Mouse (Mus musculus): ENCODE results near the gene Fbxl12.
A peak's percentile ranks its signal among the peaks of the same experiment; 100 is the strongest.
"Not testable (repeated sequence)": the region's sequence is repeated elsewhere in the genome, so short reads cannot be mapped to it uniquely, and the experiment has no call there.

Gene Fbxl12

DNA sequence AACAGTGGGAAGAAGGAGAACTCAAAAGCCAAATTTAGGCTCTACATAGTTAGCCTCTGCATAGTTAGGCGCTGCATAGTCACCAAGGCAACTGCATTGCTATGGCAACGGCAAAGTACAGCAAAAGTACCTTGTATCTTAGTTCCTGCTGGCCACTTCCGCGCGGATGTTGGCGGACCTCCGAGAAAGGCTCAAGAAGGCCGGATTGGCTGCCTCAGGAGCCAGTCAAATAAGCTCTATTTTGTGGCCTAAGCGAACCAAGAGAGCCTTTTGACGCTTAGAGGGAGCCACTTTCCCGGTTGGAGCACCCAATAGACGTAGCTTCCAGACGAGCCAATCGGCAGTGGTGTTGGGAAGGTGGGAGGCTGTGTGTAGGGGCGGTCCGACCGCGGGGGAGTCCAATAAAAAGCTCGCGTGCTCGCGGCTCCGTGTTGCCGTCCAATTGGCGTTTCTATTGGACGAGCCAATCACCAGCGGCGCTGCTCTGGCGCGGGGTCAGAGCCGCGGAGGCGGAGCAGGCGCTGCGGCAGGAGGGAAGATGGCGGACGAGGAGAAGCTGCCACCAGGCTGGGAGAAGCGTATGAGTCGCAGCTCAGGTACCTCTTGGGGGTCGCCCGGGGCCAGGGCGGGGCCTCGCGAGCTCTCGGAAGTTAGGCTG lies 7.2 kb upstream of the Fbxl12 start, which contains the start of gene Pin1:
Pin1 (plus strand) TSS at position 494 of the 658 bp plus-strand sequence.
- DNase-seq = peak; percentile 98 to 99

DNA sequence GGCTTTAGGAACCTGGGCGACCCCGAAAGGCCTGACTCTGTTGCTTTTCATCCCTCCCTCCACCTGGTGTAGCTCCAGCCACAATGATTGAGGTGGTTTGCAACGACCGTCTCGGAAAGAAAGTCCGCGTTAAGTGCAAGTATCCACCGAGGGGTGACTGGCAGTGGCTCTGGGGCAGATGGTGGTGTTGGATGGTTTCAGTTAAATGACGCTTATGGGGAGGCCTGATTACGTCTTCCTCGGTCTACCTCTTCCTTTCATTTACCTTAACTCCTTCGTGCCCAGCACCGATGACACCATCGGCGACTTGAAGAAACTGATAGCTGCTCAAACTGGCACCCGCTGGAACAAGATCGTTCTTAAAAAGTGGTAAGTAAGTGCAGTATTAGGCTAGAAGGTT lies 554 bp upstream of the Fbxl12 start:
- DNase-seq = no peak

DNA sequence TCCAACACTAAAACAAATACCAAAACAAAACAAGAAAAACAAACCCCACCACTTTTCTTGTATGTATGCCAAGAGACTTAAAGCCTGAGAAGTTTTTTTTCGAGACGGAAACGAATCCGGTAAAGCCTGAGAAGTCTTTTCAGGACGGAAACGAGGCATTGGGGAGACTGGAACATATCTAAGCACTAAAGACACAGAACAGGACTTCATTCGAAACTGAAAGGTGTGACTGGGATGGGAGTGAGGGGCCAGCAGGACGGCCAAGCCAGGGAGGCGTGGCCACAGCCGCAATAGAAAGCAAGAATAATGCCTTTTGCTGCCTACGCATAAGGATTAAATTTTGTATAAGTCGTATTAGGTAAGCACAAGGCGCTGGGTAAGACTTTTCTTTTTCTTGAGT lies 786 bp downstream of the Fbxl12 start:
- DNase-seq = no peak

DNA sequence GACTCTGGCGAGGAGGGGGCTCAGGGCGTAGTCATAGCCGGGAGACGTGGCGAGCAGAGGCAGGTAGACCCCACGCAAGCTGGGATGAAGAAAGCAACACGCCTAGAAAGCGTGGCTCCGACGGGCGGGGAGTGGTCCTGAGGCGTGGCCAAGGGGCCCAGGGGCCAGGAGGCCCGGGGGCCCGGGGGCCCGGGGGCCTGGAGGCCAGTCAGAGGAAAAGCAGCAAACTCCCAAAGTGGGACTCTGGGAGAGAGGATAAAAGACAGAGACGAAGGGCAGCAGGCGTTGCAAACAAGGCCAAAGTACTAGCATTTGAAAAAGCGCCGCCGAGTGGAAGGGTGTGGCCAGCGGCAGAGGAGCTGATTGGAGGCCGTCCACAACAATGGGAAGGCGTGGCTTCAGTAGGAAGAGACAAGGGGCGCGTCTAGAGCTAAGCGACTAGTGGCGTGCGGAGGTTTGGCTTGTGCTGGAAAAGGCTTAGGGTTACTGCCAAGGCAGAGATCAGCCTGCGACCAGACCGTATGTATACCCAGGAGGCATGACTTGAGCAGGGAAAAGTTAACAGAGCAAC lies 1.6 kb downstream of the Fbxl12 start:
- DNase-seq = peak; percentile 91 to 94

DNA sequence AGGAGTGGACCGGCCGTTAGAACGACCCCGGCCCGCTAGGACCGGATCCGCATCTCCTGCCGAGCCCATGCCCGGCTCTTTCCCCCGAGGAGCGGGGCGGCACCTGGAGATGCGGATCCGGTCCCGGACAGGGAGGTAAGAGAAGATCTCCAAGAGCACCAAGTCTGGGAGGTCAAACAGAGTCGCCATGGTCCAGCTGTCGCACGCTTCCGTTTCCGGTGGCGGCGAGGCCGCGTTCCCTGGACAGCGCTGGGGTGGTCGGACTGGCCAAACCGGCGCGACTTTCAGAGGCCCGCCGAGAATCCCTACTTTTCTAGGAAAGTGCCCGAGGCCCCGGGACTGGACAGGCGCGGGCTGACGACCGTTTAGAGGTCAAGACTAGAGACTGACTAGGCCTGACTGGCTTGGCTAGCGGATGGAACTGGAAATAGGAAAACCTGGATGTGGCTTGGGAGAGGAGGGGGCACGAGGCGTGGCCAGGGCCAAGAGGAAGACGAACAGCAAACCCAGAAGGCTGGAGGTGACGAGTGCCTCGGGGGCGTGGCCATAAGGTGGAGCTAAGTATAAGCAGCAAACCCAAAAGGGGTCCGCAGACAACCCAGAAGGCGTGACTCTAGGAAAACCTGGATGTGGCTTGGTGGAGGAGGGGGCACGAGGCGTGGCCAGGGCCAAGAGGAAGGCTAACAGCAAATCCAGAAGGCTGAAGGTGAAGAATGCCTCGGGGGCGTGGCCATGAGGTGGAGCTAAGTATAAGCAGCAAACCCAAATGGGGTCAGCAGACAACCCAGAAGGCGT lies 2.3 kb downstream of the Fbxl12 start, which contains the start of gene Ubl5:
Ubl5 (plus strand) TSS at position 778 of the 795 bp plus-strand sequence.
- peak; percentile 96 to 98 for DNase-seq

DNA sequence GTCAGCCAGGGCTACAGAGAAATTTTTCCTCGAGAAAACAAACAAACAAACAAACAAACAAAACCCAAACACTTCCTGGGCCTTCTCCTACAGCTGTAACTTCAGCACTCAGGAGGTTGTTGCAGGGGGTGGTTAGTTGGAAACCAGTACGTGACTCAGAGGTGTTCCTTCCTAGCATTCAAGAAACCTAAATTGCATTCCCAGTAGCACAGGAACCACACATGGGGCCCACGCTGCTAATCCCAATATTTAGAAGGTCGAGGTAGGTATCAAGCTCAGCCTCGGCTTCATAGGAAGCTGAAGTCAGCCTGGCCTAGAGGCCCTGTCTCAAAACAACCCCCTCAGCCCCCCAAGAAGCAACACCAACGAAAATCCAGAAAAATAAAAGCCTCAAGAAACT lies 3.1 kb downstream of the Fbxl12 start:
- no peak for DNase-seq

DNA sequence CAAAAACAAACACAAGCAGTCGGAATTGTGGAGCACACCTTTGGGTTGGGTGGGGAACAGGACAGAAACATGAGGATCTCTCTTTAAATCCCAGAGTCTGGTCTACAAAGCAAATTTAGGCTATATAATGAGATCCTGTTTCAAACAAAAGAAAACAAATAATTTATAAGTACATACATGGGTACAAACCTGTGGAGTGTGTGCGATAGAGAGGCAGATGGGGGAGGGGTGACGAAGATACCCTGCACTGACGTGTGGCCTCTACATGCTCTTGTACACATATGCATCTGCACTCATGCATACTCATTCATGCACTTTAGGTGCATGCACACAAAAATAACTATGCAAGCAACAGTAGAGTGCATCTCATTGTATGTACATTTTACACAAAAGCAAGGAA lies 5.1 kb downstream of the Fbxl12 start:
- DNase-seq = no peak

DNA sequence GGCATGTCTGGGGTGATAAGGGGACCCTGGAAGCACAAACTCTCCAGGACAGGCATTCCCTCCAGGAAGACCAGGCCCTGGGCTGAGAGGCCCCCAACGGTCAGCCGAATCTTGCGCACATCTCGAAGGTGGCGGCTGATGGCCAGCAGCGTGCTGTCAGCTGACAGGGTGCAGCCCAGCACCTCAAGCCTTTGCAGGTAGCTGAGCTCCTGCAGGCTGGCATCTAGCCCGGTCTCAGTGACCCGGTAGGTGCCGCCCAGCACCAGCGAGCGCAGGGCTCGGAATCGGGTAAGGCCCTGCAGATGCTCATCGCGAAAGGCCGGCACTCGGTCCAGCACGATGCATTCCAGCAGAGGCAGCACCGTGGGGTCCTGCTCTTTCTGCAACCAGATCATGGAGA lies 6.0 kb downstream of the Fbxl12 start:
- no peak for DNase-seq

DNA sequence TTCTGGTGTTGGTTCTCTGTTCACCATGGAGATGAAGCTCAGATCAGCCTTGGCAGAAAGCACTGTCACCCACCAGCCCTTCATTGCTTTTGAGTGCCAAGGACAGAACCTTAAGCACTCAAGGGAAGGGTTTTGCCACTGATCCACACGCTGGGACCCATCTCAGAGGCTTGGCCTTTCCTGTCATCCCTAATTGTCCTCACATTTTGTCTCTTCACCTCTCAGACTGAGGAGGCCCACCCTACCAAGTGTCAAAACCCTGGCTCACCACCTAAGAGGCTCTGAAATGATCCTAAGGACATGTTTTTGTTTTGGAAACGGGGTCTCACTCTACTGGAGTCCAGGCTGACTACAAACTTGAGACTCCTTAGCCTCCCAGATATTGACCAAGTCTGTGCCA lies 7.8 kb downstream of the Fbxl12 start:
- no peak for DNase-seq

DNA sequence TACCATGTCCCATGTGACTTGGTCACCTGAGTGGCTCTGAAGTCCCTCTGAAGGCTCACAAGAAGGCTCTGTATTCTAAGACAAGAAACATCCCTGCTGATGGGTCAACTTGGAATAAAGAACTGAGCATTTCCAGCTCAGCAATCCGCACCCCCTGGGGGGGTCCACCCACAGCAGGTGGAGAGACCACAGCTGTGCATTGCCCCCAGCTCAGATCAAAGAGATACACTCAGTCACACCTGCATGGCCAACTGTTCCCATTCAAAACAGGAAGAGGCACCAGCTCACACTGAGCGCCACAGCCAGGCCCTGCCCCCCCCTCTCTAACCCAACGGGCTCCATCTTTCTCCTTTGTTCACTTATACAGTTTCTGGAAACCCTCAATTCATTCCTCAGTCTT lies 8.3 kb downstream of the Fbxl12 start:
- no peak for DNase-seq

DNA sequence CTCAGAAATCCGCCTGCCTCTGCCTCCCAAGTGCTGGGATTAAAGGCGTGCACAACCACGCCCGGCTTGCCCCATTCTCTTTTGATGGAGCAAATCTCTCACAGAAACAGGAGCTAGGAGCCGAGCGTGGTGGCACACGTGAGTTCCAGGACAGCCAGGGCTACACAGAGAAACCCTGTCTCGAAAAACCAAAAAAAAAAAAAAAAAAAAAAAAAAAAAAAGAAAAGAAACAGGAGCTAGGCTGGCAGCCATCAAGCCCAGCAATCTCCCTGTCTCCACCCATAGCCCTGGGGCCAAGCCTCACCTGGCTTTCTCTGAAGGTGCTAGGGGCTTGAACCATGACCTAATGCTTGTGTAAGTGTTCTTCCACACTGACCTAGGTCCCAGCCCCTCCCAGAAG lies 8.9 kb downstream of the Fbxl12 start:
- not testable (repeated sequence) for DNase-seq

DNA sequence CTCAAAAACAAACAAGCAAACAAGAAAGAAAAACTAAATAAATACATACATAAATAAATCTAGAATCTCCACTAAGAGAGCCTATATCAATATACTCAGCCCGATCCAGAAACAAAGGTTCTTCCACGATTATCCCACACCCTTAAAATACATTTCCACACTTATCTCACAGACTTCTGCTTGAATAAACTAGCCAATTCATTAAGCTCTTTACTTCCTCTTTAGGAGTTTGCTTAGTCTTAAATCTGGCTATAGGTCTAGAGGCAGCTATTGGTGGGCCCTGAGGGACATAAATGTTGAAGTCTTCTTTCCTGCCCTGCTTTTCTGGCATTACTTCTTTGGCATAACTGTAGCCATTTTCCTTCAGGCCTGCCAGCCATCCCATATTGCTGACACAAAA lies 13.2 kb downstream of the Fbxl12 start:
- no peak for DNase-seq

DNA sequence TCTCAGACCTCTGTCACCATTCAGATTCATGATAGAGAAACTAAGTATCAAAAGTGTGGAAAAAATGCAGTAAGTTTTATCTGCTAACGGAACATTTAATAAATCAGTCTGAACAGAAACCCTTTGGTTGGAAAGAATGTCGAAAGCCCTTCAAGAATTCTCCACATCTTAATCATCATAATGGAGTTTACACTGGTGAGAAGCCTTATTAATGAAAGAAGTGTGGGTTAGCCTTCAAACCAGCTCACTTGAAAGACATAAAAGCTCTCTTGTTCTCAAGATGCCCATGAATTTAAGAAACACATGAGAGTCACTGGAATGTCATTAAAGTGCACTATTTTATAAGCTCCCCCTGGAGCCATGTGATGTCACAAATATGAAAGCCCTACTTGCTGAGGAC lies 27.9 kb downstream of the Fbxl12 start:
- no peak for DNase-seq

DNA sequence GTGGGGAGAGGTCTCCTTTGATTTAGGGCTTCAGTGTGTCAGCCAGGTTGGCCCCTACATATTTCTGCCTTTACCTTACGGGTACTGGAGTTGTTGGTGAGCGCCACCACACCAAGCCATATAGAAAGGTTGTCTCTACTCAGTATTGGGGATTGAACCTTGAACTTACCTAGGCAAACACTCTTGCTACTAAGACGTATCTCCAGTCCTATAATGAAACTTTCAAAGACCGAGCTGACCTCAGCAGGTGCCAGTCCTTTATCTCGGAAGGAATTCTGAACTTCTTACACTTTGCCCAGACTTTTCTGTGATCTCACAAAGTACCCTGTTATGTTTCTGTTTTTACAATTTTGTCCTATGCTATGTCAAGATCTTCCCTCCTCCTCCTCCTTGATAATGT lies 32.6 kb downstream of the Fbxl12 start:
- no peak for DNase-seq

DNA sequence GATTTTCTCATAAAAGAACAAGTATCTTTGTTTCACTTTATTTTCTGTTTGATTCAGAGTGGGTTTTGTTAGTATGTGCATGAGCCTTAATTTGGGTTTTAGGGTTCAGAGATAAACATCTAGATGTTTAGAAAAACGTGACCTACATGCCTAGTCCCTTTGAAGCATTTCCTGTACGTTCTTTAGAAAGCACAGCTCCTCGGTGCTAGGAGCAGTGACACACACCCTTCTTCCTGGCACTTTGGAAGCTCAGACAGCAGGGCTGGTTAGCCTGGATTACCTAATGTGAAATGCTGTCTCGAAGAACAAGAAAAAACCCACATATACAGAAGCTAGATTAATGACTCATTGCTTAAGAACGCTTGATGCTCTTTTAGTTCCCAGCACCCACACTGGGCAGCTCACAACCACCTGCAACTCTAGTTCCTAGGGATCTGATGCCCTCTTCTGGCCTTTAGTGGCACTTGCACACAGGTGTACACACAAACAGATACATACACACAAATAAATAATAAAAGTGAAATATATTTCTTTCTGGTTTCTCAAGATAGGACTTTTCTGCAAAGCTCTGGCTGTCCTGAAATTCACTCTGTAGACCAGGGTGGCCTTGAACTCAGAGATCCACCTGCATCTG lies 34.6 kb downstream of the Fbxl12 start:
- DNase-seq = no peak

DNA sequence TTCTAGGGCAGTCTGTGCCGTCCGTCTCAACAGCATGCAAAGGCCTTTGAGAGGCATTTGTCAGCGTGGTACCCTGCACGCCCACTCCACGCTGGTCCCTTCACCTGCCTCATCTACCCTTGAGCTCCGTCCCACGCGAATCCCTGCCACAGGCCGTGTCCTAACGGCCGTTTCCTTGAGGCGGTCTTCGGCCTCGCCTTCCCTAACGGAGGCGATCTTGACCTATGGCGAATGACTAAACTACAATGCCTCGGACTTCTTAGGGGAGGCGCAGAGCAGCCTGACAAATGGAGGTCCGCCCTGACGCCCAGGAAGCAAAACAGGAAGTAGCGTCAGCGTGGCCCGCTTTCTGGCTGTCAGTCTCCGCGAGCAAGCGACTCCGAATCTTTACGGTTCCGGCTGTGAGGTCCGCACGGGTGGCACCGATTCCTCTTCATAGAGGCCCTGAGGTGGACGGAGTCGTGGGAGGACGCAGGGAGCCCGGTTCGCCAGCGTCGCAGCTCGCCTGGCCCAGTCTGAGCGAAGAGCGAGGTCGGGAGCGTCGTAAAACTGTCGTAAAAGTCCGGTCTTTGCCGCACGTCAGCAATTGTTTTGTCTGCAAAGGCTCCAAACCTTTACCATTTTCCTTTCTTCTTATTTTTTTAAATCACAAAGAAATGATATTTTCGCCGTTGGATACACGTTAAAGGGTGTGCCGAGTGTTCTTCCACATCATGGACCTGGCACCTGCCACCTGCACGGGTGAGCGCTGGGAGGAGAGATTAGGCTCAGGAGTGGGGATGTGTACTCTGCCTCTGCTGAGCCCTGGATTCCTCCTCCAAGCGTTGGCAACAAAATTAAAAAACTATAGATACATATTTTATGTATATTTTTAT lies 37.2 kb downstream of the Fbxl12 start:
- DNase-seq = peak; percentile 85 to 93

DNA sequence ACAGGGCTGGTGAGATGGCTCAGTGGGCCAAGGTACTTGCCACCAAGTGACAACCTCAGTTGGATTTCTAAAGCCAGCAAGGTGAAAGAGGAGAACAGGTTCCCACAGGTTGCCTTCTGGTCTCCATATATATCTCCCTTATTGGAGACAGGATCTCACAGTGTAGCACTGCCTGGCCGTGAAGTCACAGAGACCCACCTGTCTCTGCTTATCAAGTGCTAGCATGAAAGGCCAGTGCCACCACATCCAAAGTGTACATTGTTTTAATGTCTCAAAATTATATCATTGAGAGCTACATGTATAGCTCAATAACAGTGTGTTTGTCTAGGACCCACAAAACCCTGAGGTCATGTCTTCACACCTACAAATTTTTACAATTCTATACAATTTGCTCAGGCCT lies 38.3 kb downstream of the Fbxl12 start:
- DNase-seq = no peak

DNA sequence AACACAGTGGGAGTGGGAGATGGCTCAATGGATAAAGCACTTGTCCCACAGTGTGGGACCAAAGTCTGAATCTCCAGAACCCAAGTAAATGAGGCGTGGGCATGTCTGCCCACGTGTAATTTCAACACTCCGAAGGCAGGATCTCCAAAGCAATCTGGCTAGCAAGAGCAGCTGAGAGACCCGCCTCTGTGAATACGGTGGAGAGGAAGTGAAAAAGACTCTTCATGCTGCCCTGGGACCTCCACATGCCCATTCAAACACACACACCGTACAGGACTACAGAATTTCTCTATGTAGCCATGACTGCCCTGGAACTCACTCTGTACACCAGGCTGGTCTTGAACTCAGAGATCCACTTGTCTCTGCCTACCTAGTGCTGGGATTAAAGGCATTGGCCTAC lies 43.3 kb downstream of the Fbxl12 start:
- no peak for DNase-seq

DNA sequence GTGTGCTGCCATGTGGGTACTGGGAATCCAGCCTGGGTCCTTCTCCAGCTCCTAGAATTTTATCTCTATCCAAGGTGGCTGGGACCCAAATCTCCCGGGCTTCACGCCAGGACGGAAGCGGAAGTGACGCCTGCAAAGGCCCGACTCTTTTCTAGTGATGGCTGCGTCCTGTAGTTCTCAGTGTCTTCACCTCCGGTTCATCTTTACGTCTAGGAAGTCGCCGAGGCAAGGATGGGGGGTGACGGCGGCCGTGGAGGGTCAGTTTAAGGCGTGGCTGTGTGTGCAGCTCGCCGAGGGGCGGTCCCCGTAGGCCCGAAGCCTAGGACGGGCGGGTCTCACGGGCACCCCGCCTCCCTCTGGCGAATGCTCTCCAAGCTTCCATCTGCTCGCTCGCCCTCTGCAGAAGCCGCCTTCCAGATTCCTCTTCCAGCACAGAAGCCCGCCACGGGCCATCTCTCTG lies 63.4 kb downstream of the Fbxl12 start, which contains the start of gene Zfp846:
Zfp846 (plus strand) TSS at position 117 of the 460 bp plus-strand sequence.
- DNase-seq = peak; percentile 100

DNA sequence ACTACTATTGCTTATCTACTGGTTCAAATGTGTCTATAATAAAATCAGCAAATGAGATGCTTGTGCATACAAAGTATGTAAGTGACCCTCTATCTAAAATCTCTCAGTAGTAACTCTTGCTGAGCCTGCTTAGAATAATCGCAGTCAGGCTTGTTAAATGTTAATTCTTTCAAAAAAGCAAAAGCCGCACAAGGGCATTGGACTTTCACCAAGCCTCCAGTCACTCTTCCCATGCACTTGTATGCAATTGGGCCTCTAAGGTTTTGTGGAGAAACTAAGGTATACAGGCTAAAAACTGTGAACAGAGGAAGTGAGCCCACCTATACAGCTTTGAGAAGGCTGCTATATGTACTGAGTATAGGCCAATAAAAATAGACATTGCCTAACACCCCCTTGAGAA lies 68.0 kb downstream of the Fbxl12 start:
- no peak for DNase-seq

DNA sequence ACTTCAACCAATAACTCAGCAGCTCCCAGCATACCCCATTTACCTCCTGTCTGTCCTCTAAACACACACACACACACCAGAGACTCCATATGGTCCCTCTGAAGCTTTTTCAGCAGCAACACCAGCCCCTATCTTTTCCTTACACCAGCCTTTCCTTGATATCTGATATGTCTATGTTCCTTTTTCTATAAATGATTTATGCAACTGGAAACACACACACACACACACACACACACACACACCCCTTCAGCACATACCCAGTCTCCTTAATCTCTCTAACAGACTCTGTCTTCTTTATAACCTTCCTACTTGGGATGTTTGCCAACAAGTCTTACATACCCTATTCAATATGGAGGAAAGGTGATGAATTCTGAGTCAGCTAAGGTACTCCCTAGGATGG lies 73.5 kb downstream of the Fbxl12 start:
- DNase-seq = no peak

All from kidney, postnatal 4 days (tissue).